Mouse (Mus musculus) megakaryocyte, embryonic 14.5 days (primary cell): ENCODE measurements around the gene Nubp2. TPM values are rescaled to one million over a fixed set of nuclear protein-coding genes. Genes with fewer than 3 reads are reported as not detected.

ENCODE experiments used
- H3K27me3 ChIP-seq: replicated peaks from 2 replicates; pipeline ENCODE3; 2012; ENCODE audit warnings: inconsistent platforms
- H3K36me3 ChIP-seq: replicated peaks from 2 replicates; pipeline ENCODE3; 2012; ENCODE audit warnings: low read length, inconsistent platforms, mixed read lengths
- H3K4me1 ChIP-seq: 2 replicates; pipeline ENCODE4 v1.6.1; 2012; ENCODE audit warnings: inconsistent platforms
- H3K4me3 ChIP-seq: replicated peaks from 2 replicates; pipeline ENCODE3; 2012; ENCODE audit warnings: moderate library complexity, mild to moderate bottlenecking, inconsistent platforms
- H3K9me3 ChIP-seq: 2 replicates; pipeline ENCODE4 v1.6.1; 2012; ENCODE audit warnings: inconsistent platforms
- FLI1 ChIP-seq: IDR thresholded peaks from 2 replicates; pipeline ENCODE4 v1.6.1; 2012; ENCODE audit warnings: low read length, inconsistent platforms, mixed read lengths
- GATA1 ChIP-seq: IDR thresholded peaks from 3 replicates; pipeline ENCODE4 v1.6.1; 2012; ENCODE audit warnings: mixed read lengths, low read length, inconsistent platforms, borderline replicate concordance
- polyA plus RNA-seq: library from polyadenylated mRNA; stranded (reverse); fragments of >175 nt; gene quantifications from 2 replicates; pipeline ENCODE4 v1.2.3, GENCODE M21; 2012; ENCODE audit warnings: low replicate concordance; ENCODE audit not compliant: insufficient read depth

Gene Nubp2
- polyA plus RNA-seq, 1 experiment: 67.0 TPM

DNA sequence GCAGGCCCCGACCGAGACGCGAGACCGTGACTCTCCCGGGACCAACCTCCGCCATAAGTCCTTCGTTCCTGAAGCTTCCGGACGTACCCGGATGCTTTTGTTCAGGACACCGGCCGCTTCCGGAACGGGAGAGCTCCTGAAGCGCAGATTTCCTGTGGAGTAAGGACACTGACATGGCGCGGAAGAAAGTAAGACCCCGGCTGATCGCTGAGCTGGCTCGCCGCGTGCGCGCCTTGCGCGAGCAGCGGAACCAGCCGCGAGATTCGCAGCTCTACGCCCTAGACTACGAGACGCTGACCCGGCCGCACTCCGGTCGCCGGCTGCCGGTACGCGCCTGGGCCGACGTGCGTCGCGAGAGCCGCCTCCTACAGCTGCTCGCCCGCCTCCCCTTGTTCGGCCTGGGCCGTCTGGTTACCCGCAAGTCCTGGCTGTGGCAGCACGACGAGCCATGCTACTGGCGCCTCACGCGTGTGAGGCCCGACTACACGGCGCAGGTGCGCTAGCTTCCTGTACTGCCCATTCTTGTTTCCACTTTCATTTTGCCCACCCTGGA is 8.9 kb upstream of the Nubp2 start, which contains the start of the genes Eme2 and Mrps34:
TSS of gene Eme2 (minus strand) at position 93 of the 553 bp plus-strand sequence.
TSS of gene Mrps34 (plus strand) at position 122 of the 553 bp plus-strand sequence.
- TF ChIP-seq FLI1: peak; percentile 77; the same call in 1 of the 2 replicates
- no peak for TF ChIP-seq GATA1
- H3K27me3 ChIP-seq: no peaks in the 10 kb centered on the region
- H3K4me1 ChIP-seq: peaks cover 82% of the 10 kb centered on the region
- no peaks in the 10 kb centered on the region for H3K9me3 ChIP-seq
- peaks cover 72% of the 10 kb centered on the region for H3K36me3 ChIP-seq
- H3K4me3 ChIP-seq: peak within 1 kb of the TSS; percentile 94

DNA sequence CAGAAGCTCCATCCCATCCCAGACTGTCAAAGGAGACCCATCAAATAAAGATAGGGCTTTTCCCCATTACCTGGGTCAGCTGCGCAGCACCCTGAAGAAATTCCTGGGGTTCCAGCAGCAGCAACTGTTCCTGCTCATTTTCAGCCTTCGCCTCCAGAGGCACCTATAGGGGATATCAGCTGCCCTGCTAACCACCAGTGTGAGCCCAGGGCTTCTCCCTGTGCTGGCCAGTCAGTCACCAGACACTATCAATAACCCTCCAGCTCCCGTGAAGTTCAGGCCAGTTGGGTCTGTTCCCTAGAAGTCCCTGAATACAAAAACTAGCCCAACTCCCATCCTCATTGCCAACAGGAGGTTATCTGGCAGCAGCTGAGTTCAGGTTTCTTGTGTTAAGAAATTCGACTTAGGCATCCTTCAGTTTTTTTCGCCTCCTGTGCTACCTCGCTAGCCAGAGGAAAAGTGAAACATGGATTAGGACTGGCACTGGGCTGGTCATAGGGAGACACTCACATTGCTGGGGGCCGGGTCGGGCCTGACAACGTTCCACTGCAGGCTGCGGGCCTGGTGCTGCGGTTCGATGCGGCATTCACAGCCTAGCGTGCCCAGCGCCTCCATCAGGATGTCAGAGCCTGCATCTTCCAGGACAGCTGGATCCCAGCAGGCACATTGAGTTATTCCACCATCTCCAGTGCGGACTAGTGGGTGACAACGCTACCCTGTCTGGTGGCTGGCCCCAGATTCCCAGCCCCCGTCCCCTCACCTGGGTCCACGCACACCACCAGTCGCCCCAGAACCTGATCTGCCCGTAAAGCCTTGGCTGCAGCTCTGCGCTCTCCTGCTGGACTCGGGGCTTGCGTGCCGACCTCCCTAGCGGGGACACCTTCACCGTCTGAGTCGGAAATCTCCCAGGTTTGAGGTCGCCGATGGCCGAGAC is 8.2 kb upstream of the Nubp2 start:
- H3K9me3 ChIP-seq: no peaks in the 10 kb centered on the region
- H3K27me3 ChIP-seq: no peaks in the 10 kb centered on the region
- no peak for TF ChIP-seq FLI1
- no peak for TF ChIP-seq GATA1
- peak overlapping the region; percentile 94 for H3K4me3 ChIP-seq
- H3K4me1 ChIP-seq: peaks cover 77% of the 10 kb centered on the region
- peaks cover 72% of the 10 kb centered on the region for H3K36me3 ChIP-seq

DNA sequence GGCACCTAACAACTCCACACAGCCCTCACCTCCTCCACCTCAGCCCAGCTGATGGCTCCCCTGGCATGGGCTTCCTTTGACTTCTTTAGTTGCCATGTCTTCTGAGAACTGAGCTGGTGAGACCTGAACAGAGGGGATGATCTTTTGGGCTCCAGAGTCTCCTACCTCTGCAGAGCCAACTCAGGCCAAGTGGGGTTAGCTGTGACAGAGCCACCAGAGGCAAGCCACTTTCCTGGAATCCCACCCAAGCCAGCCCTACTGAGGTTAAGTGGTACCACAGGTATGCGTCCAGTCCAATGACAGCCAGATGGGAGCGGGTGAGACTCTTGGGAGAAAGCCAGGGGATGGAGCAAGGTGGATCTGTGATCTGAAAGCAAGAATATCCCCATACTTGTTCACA is 7.1 kb upstream of the Nubp2 start:
- H3K9me3 ChIP-seq: no peaks in the 10 kb centered on the region

DNA sequence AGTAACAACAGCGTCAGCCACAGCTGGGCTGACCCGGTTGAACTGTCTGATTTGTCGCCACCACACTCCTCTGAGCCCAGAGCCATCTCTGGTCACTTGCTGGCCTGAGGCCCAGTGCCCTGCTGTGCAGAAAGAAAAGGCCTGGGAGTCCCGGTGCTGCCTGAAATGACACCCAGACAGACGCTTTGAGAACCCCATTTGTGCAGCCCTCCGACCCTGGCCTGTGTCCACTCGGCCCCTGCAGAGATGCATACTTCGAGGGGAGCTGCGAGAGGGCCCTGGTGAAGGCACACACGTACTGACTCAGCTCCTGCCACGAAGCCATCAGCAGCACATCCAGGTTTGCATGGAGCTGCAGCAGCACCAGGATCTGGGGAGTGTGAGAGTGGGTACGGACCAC is 6.6 kb upstream of the Nubp2 start:
- H3K27me3 ChIP-seq: no peaks in the 10 kb centered on the region
- peak overlapping the region; percentile 53 for H3K4me3 ChIP-seq
- H3K36me3 ChIP-seq: peaks cover 68% of the 10 kb centered on the region
- TF ChIP-seq FLI1: no peak
- TF ChIP-seq GATA1: no peak
- H3K4me1 ChIP-seq: peaks cover 75% of the 10 kb centered on the region
- H3K9me3 ChIP-seq: no peaks in the 10 kb centered on the region

More for the DNA sequence above, 7.1 kb upstream of the Nubp2 start:
- Histone ChIP-seq H3K4me1 (peaks cover 74% of the 10 kb centered on the region), H3K27me3 (no peaks in the 10 kb centered on the region), H3K4me3 (peak overlapping the region; percentile 53), H3K36me3 (peaks cover 70% of the 10 kb centered on the region)
- no peak for TF ChIP-seq GATA1
- no peak for TF ChIP-seq FLI1

DNA sequence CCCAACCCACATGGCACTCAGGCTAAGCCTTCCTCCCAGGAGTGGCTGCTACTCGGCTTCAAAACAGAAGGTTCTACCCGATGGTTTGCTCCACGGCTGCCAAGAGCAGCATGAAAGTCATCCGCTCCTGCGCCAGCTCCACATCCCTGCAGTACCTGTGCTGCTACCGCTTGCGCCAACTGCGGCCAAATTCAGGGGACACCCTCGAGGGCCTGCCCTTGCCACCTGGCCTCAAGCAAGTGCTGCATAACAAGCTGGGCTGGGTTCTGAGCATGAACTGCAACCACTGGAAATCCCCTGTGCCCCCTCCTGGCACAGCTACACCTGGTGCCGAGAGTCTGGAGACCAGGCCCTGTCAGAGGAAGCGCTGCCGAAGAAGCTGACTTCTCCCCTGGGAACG is 5.2 kb upstream of the Nubp2 start:
- no peak overlapping the region for H3K4me3 ChIP-seq
- H3K27me3 ChIP-seq: no peaks in the 10 kb centered on the region
- no peaks in the 10 kb centered on the region for H3K9me3 ChIP-seq
- peaks cover 57% of the 10 kb centered on the region for H3K36me3 ChIP-seq
- TF ChIP-seq FLI1: no peak
- no peak for TF ChIP-seq GATA1
- peaks cover 68% of the 10 kb centered on the region for H3K4me1 ChIP-seq

DNA sequence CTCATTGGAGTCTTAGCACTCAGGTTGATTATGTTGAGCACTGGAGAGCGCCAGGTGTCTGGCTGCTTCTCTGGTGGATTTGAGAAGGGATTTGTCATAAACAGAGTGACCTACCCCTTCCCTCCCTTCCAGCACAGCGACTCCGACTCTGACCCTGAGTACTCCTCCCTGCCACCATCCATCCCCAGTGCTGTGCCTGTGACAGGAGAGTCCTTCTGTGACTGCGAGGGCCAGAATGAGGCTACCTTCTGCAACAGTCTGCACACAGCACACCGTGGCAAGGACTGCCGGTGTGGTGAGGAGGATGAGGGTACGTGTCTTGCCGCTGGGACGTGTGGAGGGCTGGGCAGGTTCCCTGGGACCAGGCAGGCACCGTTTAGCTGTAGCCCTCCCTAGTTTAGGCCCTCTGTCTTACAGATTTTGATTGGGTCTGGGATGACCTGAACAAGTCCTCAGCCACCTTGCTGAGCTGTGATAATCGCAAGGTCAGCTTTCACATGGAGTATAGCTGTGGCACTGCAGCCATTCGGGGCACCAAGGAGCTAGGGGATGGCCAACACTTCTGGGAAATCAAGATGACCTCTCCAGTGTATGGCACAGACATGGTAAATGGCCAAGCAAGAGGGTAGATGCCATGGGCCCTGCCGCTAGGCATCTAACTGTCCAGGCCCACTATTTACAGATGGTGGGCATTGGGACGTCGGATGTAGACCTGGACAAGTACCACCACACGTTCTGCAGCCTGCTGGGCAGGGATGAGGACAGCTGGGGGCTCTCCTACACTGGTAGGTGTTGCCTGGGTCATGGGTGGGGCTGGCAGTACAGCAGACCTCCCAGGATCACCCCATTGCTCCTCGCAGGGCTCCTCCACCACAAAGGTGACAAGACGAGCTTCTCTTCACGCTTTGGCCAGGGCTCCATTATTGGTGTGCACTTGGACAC is 4.3 kb upstream of the Nubp2 start:
- Histone ChIP-seq H3K4me3 (peak overlapping the region; percentile 69), H3K36me3 (peaks cover 57% of the 10 kb centered on the region), H3K4me1 (peaks cover 63% of the 10 kb centered on the region), H3K27me3 (no peaks in the 10 kb centered on the region), H3K9me3 (no peaks in the 10 kb centered on the region)
- no peak for TF ChIP-seq FLI1
- TF ChIP-seq GATA1: no peak

DNA sequence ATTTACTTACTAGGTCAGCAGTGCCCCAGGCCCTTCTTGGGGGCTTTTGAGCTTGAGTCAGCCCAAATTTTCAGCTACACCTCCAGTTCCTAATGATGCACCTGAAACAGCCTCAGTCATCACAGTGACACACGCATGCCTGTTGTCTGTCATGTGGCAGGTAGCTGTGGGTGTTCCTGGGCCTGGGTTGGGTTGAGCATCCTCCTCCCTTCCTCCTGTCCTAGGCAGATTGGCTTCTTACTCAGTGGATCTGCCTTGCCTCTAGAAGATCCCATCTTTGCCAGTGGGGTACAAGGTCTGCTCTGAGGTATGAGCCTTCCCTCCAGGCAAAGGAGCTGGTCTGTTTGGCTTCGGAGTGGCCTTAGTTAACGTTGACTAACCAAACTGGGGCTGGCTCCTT is 2.7 kb upstream of the Nubp2 start:
- Histone ChIP-seq H3K36me3 (peaks cover 69% of the 10 kb centered on the region), H3K27me3 (no peaks in the 10 kb centered on the region), H3K9me3 (no peaks in the 10 kb centered on the region), H3K4me3 (peak overlapping the region; percentile 4), H3K4me1 (peaks cover 67% of the 10 kb centered on the region)
- no peak for TF ChIP-seq GATA1
- TF ChIP-seq FLI1: no peak

DNA sequence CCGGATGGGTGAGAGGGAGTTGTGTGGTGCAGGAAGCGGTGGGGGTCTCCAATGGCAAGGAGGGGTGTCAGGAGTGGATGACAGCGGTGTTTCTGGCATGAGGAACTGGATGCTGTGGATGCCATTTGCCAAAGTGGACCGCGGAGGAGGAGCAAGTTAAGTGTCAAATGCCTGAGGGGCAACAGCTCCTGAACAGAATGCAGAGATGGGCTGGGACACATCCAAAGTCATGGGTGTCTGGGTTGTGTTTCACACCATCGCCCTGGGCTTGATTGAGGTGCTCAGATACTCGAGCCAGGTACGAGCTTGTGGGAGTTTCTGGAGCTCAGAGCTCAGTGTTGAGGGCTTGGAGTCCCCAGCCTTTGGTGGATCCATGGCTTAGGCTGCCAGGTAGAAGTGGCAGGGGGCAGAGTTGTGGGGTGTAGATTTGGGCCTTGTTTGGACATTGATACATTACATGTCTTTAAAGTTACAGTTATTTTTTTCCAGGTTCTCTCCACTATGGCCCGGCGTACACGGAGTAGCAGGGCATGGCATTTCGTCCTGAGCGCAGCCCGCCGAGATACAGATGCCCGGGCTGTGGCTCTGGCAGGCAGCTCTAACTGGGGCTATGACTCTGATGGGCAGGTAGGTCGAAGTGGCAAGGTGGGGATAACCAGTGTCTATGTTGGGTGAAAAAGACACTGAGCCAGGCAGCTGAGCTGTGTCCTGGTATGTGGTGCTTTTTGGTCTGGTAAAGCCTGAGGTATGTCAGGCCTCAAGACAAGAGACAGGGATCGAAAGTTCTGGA is 1.3 kb upstream of the Nubp2 start:
- peak overlapping the region; percentile 99 for H3K4me3 ChIP-seq
- H3K9me3 ChIP-seq: no peaks in the 10 kb centered on the region
- H3K4me1 ChIP-seq: peaks cover 62% of the 10 kb centered on the region
- TF ChIP-seq FLI1: no peak
- peaks cover 69% of the 10 kb centered on the region for H3K36me3 ChIP-seq
- no peaks in the 10 kb centered on the region for H3K27me3 ChIP-seq

DNA sequence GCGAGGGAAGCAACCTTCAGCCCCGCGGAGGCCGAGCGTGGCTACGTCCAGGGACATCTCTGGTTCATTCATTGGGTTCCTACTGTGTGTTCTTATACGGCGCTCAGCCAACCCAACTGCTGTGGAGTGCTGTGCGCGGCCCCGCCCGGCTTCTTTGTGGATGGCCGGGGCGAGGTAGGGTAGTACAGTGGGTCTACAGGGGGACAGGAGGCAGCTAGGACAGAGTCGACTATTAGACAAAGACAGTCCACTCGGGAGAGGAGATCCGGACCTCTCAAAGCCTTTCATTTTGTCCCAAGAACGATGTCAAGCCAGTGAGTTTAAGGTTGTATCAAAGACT is 753 bp upstream of the Nubp2 start:
- TF ChIP-seq GATA1 (no peak), FLI1 (no peak)
- Histone ChIP-seq H3K36me3 (peaks cover 69% of the 10 kb centered on the region), H3K9me3 (no peaks in the 10 kb centered on the region), H3K4me3 (peak overlapping the region; percentile 99), H3K27me3 (no peaks in the 10 kb centered on the region), H3K4me1 (peaks cover 65% of the 10 kb centered on the region)
